Mouse (Mus musculus): ENCODE data around the gene Zbp1. TPM values are rescaled to one million over a fixed set of nuclear protein-coding genes. Genes with fewer than 3 reads are reported as not detected.

Zbp1 gene
- total RNA-seq, 2 experiments from 2014 or later = 0.30 TPM; not detected in 1

DNA sequence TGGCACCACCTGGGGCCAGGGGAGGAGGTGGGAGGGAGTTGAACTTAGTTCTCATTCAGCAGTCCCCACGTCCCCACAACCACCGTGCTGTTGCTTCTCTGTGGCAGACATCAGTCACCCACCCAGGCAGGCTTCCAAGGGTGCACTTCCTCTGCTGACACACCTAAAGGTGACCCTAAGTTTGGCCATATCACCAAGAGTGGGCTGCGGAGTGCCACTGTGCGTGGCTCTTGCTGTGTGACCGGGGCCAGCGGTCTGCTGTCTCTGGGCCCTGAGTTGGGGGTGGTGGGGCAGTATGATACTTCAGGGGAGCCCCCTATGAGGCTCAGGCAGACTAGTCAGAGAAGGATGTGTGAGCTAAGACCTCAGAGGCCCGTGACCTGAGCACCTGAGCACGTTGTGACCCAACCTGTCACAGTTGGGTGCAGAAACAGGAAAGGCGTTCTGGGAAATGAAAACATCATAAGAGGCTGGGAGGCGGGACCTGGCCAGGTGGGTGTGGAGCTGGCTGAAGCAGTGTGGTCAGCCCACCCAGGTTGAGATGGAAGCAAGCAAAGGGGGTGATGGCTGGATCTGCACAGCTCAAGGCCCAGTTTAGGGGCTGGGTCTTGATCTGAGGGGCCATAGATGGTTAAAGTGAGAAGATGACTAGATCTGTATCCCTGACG, 37.9 kb downstream of the Zbp1 start:
- DNase-seq (ENCODE audit: low spot score in 2 of 2) = no peak

DNA sequence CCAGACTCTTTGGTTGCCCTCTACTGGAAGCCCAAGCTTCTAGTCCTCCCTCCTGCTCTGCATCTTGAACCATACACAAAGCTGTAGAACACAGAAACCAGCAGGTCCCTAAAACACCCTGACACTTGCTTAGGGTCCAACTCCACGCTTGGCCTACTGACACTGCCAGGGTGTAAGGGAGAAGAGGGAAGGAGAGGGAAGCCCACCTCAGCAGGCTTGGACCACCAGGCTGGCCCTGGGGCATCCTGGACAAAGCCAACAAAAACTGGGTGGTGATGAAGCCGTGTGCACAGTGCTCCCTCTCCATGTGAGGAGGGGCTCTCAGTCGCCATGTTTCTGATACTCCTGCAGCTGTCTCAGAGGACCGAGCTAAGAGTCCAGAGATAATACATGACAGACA, 38.7 kb downstream of the Zbp1 start:
- DNase-seq (ENCODE audit: low spot score in 2 of 2) = no peak

DNA sequence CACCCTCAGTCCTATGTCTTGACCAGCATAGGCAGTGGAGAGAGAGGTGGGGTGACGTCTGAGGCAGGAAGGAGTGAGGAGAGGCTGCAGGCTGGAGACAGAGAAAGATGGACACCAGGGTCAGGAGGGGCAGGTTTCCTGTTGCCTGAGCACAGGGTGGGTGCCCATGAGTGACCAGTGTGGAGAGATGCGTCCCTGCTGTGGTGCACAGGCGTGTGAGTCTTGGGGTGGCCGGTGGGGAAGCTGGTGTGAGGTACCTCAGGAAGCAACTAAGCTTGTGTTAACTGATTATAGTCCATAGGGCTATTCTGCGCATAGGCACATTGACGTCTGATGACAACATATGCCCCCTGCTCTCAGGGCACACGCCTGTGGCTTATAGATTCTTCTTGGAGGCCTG, 39.7 kb downstream of the Zbp1 start:
- DNase-seq (ENCODE audit: low spot score in 2 of 2) = no peak

DNA sequence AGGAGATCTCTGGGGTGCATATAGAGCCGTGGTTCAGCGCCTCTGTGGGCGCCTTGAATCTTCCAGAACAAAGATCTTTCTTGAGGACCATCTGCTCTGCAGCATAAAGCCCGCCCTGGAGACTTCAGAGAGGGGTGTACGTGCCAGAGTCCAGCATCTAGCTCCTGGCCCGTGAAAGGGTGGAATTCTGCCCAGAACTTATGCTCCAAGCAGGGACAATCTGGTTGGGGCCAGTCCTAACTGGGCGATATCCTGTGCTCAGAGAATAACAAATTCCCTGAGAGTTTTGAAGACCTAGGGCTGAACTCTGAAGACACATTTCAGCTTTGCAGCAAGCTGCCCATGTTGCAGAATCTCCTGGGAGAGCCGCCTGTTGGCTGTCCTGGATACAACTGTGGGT, 40.8 kb downstream of the Zbp1 start:
- DNase-seq (ENCODE audit: low spot score in 2 of 2) = no peak

DNA sequence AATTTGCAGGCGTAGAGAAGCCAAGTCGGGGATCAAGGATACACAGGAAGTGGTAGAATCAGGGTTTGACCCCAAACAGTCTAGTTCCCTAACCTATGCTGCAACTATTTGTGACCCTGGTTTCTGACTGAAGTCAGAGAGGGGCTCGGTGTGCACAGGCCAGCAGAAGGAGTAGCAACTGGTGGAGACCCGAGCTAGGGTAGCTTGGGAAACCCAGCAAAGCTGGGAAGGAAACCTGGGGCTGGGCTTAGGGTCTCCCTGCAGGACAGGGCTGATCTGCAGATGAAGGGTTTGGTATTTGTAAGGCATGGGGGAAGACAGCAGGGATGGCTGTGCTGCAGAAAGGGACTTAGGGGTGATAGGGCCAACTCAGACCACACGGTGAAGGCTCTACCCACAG, 41.2 kb downstream of the Zbp1 start:
- no peak for DNase-seq (ENCODE audit: low spot score in 2 of 2)

DNA sequence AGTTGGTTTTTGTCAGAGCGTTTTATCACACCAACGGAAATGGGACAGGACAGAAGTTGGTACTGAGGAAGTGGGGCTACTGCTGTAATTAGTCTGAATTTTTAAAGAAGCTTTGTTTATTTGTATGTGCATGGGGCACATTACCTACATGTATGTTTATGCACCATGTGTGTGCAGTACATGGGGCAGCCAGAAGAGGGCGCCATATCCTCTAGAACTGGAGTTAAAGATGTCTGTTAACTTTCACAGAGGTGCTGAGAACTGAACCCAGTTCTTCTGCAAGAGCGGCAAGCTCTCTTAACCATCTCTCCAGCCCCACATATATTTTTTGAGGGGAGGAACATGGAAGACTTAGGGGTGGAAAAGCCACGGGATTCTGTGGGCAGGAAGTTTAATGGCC, 43.0 kb downstream of the Zbp1 start:
- DNase-seq (ENCODE audit: low spot score in 2 of 2) = no peak

DNA sequence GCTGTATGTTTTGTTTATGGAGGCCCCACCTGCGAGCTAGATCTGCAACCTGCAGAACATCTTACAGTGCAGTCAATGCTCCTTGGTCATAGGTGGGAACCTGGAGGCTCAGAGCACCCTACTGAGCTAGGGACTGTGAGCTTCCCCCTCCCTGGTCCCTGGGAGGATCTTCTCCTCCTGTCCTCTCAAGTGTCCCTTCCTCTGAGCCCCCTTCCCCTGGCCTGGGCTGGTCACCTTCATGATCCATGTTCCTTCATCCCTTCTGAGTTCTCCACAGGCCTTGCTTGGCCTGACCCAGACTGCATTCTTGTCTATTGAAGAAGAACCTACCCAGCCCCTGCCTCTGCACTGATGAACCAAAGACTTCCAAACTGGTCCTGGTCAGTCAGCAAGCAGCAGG, 44.2 kb downstream of the Zbp1 start:
- DNase-seq (ENCODE audit: low spot score in 2 of 2) = no peak

DNA sequence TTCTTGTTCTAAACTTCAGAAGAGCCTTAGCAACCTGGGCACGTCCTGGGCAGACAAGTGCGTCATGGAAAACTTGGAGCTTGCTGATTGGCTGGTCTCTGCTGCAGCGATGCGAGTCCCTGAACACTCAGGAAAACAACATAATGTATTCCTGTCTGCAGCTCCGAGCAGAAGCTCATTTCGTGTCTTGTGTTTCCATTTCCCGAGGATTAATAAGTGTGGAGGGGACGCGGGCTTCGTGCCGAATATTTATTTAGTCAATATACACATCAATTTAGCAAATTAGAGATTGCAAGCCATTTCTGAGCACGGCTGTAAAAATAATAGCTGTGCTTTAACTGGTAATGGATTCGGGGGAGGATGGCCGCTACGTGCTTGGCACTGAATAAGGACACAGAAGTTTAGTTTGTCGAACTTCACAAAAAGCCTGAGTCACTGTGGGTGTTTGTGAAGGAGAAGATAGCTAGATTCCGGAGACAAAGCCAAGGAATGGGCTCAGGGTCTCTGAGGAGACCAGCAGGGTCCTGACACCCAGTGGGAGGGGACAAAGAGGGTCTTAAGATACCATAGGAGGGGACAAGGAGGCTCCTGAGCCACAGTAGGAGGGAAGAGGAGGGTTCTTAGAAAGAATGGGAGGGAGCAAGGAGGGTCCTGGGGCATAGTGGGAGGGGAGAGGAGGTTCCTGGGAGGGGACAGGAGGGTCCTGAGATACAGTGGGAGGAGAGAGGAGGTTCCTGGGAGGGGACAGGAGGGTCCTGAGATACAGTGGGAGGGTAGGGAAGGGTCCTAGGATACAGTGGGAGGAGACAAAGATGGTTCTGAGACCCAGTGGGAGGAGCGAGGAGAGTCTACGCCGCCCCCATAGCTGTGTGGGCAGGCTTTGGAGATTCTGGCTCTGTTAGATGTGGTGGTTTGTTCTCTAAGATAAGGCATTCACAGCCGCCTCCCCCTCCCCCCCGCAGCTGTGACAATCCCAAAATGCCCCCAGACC, 44.9 kb downstream of the Zbp1 start:
- peak; percentile 62 to 90 for DNase-seq (ENCODE audit: low spot score in 2 of 2)

DNA sequence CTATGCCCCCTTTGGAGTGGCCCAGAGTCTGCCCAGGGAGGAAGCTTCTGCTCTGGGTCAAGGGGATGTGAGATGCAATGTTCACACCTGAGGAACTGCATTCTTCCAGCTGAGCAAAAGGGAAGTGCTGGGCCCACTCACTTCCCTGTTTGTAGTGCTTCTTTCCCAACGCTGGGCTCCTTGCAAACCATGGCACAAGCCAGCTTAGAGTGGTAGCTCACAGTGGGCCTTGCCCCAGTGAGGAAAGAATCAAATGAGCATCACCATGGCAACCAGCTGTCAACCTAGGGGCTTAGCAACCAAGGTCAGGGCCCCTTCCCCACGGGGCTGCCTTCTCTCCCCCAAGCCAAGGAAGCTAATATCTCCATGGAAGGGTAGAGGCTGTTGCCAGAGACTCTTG, 45.7 kb downstream of the Zbp1 start:
- DNase-seq (ENCODE audit: low spot score in 2 of 2) = no peak

DNA sequence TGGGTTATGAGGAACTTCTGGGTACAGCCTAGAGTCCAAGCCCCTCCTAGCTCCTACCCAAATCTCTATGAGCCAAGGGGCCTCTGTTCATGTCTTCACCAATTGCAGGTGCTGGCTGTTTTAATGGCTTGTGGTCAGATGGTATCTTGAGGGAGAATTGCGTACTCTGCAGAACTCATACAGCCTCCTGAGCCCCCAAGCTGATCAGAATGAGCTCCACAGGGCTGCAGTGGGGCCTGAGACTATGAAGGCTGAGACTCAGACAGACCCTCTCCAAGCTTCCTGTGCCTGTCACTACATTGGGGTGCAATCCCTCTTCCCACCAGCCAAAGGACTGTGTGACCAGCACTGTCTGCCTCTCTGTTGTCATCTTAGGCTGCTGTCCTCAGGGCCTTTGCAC, 46.3 kb downstream of the Zbp1 start:
- DNase-seq (ENCODE audit: low spot score in 2 of 2) = no peak

DNA sequence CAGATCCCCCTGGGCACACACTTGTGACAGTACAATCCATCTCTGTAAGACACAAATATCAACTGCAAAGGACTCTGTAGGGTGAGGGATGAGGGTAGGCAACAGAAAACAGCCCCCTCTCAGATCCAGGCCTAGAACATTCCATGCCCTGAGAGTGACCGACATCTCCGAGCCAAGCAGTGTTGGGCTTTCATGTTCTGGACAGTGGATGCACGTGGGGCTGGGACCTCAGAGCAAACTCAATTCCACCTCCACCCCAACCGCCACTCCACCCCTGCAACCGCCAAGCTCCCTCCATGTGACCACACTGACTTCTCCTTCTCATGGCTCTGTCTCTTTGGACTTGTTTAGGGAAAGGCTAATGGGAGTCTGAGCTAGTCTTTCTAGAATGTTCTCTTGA, 46.8 kb downstream of the Zbp1 start:
- no peak for DNase-seq (ENCODE audit: low spot score in 2 of 2)

DNA sequence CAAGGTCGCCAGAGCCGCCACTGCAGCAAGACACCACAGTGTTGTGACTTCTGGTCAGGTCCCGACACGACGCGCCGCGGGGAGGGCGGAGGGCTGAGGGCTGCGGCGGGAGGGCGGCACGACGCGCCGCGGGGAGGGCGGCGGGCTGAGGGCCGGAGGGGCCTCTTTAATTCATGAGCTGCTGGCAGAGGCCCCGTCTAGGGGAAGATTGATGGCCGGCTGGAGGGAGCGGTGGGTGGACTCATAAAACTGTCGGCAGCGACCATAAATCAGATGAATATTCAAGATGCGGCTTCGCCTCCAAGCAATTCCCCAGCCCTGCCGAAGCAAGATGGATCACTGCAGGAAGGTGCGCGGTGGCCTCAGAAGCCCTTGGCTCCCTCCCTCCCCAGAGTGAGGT, 47.3 kb downstream of the Zbp1 start:
- peak in 1 of 2 experiments; percentile 32 for DNase-seq (ENCODE audit: low spot score in 2 of 2)

DNA sequence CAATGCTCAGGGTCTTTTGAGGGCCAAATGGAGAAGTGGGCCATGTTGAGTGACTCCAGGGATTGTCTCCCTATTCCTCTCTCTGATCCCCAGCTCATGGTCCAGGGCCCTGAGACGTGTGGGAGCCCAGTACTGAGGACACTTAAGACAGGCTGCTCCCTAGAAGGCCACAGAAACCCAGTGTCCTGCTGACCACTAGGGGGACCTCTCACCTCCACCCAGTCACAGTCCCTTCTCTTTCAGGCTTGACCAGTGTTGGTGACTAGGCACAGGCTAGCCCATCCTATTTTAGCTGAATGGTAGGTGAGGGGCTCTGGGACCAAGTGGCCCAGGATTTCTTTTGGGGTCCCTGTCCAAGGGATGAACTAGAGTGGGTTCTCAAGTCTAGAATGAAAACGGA, 48.0 kb downstream of the Zbp1 start:
- no peak for DNase-seq (ENCODE audit: low spot score in 2 of 2)

DNA sequence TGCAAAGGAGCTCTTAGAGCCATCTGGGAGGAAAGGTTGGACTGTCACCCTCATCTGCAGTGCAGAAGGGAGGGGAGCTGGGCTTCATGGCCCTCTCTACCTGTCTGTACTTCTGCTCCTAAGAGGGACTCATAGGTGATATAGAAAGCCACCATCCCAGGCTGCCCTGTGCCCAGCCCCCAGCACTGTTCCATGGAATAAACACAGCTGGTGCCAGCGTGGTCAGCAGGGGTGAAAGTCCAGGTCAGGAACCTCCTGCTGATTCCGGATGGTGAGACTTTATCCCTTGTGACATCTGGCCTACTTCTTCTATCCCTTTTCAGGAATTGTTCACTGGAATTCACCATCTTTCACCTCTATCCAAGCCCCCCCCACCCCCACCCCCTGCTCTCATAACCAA, 48.6 kb downstream of the Zbp1 start:
- no peak for DNase-seq (ENCODE audit: low spot score in 2 of 2)

DNA sequence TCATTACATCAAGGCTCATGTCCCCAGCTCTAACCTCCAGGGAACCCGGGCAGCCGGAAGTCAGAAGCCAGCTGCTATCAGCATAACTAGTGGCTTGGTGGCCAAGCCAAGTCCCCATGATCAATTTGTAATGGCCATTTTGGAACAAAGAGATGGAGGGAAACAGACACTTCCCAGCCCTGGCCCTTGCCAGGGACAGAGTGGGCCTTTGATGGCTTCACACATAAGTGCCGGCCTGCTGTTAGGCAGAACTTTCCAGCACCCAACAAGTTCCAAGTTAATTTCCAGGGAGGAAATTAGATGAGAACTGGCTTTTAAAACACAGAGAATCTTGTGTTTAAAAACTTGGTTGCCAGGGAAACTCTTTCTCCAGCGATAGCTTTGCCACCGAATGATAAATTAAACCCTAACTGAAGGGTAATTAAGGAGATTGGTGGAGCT, 50.3 kb downstream of the Zbp1 start:
- DNase-seq (ENCODE audit: low spot score in 2 of 2) = peak in 1 of 2 experiments; percentile 27

DNA sequence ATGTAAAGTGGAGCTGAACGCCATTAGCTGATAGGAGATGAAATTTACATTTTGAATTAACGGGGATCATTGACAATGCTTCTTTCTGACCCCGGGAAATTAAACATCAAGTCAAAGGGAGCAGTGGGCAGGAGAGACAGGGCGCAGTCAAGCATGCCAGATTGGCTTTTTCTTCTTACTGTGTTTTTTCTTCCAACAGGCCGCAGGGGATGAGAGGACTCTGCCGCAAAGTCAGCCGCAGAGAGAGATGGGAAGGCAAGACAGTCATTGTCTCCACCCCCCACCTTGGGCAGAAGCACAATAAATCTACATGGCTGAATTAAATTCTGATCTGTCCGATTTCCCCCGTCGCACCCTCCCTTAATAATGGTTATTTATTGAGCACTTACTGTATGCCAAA, 53.4 kb downstream of the Zbp1 start:
- DNase-seq (ENCODE audit: low spot score in 2 of 2) = no peak

DNA sequence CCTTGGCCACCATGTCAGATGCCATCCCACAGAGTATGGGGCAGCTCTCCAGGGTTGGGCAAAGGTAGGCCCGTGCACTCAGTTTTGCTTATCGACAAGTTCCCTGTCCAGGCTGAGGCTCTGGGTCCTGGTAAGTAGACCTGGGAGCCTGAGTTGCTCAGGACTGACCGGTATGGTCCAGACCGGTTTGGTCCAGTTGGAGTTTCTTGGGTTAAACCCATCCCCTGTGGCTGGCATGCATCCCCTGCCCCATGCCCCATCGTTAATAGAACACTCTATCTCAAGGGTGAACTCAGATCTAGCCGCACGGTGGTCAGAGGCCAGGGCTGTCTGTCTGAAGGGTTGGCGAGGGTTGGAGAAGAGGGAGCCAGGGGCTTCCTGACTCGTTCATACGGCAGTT, 53.8 kb downstream of the Zbp1 start:
- DNase-seq (ENCODE audit: low spot score in 2 of 2) = no peak

DNA sequence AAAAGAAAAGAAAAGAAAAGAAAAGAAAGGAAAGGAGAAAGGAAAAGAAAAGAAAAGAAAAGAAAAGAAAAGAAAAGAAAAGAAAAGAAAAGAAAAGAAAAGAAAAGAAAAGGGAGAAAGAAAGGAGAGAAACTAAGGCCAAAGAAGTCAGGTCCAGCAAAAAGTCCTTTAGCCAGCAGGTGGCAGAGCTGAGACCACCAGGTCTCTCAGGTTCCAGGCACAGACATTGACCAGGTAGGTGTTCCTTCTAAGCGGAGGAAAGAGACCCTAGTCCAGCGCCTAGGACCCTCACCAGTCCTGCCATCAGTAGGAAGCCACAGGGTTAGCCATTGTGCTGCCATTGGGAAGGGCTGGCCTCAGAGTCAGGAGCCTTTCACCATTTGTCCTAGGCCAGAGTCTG, 54.4 kb downstream of the Zbp1 start:
- DNase-seq (ENCODE audit: low spot score in 2 of 2) = no peak

DNA sequence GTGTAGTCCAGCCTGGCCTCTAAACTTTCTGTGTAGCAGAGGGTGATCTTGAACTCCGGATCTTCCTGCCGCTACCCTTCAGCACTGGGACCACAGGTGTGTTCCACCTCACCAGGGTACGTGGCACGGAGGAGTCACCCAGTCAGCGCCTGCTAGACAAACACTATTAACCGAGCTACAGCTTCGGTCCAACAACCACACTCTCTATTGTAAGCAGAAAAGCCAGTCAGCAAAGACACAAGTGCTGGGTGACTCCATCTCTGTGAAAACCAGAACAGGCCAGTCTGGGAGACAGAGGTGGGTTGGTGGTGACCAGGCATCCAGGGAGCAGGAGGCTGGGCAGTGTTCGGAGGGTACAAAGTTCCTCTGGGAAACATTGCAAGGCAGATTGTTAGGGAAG, 55.3 kb downstream of the Zbp1 start:
- DNase-seq (ENCODE audit: low spot score in 2 of 2) = no peak

DNA sequence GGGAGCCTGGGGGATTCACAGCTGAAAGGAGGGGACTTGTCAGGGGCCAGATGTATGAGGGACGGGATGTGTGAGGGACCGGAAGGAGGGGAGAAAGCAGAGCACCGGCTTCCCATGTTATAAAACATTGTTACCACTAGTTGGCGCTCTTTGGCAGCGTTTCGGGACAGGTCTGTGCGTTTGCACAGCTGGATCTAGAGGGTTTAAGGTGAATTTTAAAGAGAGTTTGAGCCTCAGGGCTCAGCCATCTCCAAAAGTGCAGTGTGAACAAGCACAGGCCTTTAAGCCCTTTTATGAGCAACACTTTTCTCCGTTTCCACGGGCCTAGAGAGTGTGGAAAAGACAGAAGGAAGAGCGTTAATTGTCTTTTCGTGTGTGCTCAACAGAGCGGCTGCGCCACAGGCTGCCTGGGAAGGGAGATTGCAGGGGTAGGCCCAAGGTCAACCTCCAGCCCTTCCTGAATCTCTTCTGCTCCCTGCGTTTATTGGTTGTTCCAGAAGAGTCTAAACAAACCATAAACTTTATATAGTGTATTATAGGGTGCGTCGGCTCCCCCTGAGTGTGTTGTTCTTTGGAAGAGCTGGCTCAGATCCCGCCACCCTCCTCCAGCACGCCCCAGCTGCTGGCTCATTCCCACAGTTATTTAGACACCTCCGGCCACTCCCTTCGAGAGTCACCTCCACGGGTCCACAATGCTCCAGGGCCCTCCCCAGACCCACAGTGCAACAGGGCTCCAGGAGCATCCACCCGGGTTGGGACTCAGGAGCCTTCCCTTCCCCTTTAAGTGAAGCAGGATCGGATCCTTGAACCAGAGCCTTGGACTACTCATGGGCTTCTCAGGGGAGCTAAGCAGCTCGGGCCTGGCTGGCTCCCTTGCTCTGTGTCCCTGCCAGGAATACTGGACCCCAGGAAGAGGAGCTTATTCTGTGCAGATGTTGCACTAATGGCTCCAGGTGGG, 59.1 kb downstream of the Zbp1 start:
- DNase-seq (ENCODE audit: low spot score in 2 of 2) = peak in 1 of 2 experiments; percentile 48

DNA sequence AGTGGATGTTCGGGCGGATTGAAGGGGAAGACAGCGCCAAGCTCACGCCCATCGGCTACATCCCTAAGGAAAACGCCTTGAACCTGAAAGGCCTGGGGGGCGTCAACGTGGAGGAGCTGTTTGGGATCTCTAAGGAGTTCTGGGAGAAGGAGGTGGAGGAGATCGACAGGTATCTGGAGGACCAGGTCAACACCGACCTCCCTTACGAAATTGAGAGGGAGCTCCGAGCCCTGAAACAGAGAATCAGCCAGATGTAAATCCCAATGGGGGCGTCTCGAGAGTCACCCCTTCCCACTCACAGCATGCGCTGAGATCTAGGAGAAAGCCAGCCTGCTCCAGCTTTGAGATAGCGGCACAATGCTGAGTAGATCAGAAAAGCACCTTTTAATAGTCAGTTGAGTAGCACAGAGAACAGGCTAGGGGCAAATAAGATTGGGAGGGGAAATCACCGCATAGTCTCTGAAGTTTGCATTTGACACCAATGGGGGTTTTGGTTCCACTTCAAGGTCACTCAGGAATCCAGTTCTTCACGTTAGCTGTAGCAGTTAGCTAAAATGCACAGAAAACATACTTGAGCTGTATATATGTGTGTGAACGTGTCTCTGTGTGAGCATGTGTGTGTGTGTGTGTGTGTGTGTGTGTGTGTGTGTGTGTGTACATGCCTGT, 60.2 kb downstream of the Zbp1 start:
- no peak for DNase-seq (ENCODE audit: low spot score in 2 of 2)
